Comparison of ENCODE assay signal across 19 mouse cellular contexts in the genomic region with DNA sequence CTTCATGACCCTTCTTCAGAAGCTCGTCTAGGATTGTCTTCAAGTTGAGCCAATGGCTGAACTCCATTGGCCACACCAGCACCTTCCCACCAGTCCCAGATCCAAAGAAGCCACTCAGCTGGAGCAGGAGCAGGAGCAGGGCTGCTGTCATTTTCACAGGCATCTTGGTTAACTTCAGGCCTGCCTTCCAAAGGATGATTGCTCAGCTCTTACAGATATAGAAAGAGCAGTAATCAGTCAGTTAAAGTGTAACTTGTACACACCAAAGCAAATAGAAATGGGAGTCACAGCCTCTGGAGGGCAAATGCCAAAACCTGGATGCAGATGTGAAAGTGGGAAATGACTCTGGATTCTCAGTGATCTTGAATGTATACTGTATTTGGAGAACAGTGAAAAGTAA. TPM values are rescaled to one million over a fixed set of nuclear protein-coding genes. Genes with fewer than 3 reads are reported as not detected.
DNase-seq lines count a peak whose midpoint lies in the region; ATAC-seq and TF ChIP-seq lines count a peak whose summit lies in the region.
"Had no signal": no experiment of that assay in that cellular context is flagged by ENCODE, and none has a peak within 500 bp of the region (broad histone marks: within the 10 kb centered on the region; RNA-seq: fewer than 3 reads in every experiment).

A gene (minus strand): TSS at position 180 of the 400 bp plus-strand sequence.

- H3K9me3 ChIP-seq in kidney, postnatal 0 days (replicated peaks; ENCODE audit: low read length): no peaks in the 10 kb centered on the region
- H3K9me3 ChIP-seq in liver, embryonic 12.5 days (replicated peaks): no peaks in the 10 kb centered on the region
- no peaks in the 10 kb centered on the region for H3K9me3 ChIP-seq in stomach, postnatal 0 days (ENCODE audit: control insufficient read depth, low read length)
- H3K9me3 ChIP-seq: hindbrain, embryonic 15.5 days; neural tube, embryonic 13.5 days had no signal

- no peak within 1 kb of the TSS for H3K9ac ChIP-seq in kidney, postnatal 0 days (ENCODE audit: low read depth, low read length)
- H3K9ac ChIP-seq in liver, embryonic 12.5 days: no peak within 1 kb of the TSS
- peak within 1 kb of the TSS; percentile 1; the same call in 1 of the 2 replicates for H3K9ac ChIP-seq in stomach, postnatal 0 days (ENCODE audit: low read length)
- H3K9ac ChIP-seq: hindbrain, embryonic 15.5 days; lung, embryonic 14.5 days; neural tube, embryonic 13.5 days had no signal

- DNase-seq in adrenal gland, postnatal 14 days: no peak
- DNase-seq in adrenal gland, adult 18-20 months (ENCODE audit: low spot score in 2 of 2): no peak
- DNase-seq in kidney, postnatal 0 days (ENCODE audit: low spot score): peak; percentile 3
- DNase-seq in stomach, postnatal 0 days (ENCODE audit: low spot score): peak; percentile 67
- no peak for DNase-seq in frontal cortex, postnatal 25 days (ENCODE audit: low spot score in 2 of 2)
- no peak for DNase-seq in retina, postnatal 1 day
- DNase-seq: cerebellum, adult 9-10 months; heart, adult 2 months; layer of hippocampus, adult 9-11 months; lung, embryonic 14.5 days had no signal

- no peak for TF ChIP-seq CTCF in kidney, postnatal 0 days (IDR thresholded peaks at IDR 0.05; ENCODE audit: low read depth)
- no peak for TF ChIP-seq CTCF in stomach, postnatal 0 days (IDR thresholded peaks at IDR 0.05; ENCODE audit: low read depth)

- 51% methylated on average over 1 of the region's 1 CpGs for WGBS in kidney, postnatal 0 days
- WGBS in liver, embryonic 12.5 days (ENCODE audit: insufficient replicate concordance): 47% methylated on average over 1 of the region's 1 CpGs
- WGBS in stomach, postnatal 0 days: 34% methylated on average over 1 of the region's 1 CpGs

- TF ChIP-seq EP300 in stomach, postnatal 0 days (optimal IDR thresholded peaks at IDR 0.05): no peak

- no peak within 1 kb of the TSS for H3K4me3 ChIP-seq in kidney, postnatal 0 days (replicated peaks; ENCODE audit: low read depth, low read length)
- H3K4me3 ChIP-seq in liver, embryonic 12.5 days: peak within 1 kb of the TSS; percentile 31
- H3K4me3 ChIP-seq in stomach, postnatal 0 days (ENCODE audit: low read depth, low read length): peak within 1 kb of the TSS; percentile 33
- H3K4me3 ChIP-seq: heart, adult 2 months; hindbrain, embryonic 15.5 days; neural tube, embryonic 13.5 days had no signal

- H3K36me3 ChIP-seq in kidney, postnatal 0 days (ENCODE audit: insufficient read depth, low read length): no peaks in the 10 kb centered on the region
- H3K36me3 ChIP-seq in liver, embryonic 12.5 days: no peaks in the 10 kb centered on the region
- H3K36me3 ChIP-seq in stomach, postnatal 0 days (ENCODE audit: control insufficient read depth, insufficient read depth, low read length): no peaks in the 10 kb centered on the region
- H3K36me3 ChIP-seq: hindbrain, embryonic 15.5 days; neural tube, embryonic 13.5 days had no signal

- no peak within 1 kb of the TSS for H3K27ac ChIP-seq in kidney, postnatal 0 days
- no peak within 1 kb of the TSS for H3K27ac ChIP-seq in liver, embryonic 12.5 days
- peak within 1 kb of the TSS; percentile 67 for H3K27ac ChIP-seq in stomach, postnatal 0 days (replicated peaks)
- H3K27ac ChIP-seq: heart, adult 2 months; hindbrain, embryonic 15.5 days; neural tube, embryonic 13.5 days had no signal

- H3K4me1 ChIP-seq in kidney, postnatal 0 days (replicated peaks; ENCODE audit: insufficient read depth, low read length): no peaks in the 10 kb centered on the region
- no peaks in the 10 kb centered on the region for H3K4me1 ChIP-seq in liver, embryonic 12.5 days
- no peaks in the 10 kb centered on the region for H3K4me1 ChIP-seq in stomach, postnatal 0 days (replicated peaks; ENCODE audit: control insufficient read depth, insufficient read depth)
- H3K4me1 ChIP-seq: hindbrain, embryonic 15.5 days; neural tube, embryonic 13.5 days had no signal

- no peak within 1 kb of the TSS for H3K4me2 ChIP-seq in kidney, postnatal 0 days (ENCODE audit: low read length)
- peak within 1 kb of the TSS; percentile 19; the same call in 1 of the 2 replicates for H3K4me2 ChIP-seq in liver, embryonic 12.5 days
- peak within 1 kb of the TSS; percentile 42 for H3K4me2 ChIP-seq in stomach, postnatal 0 days (replicated peaks; ENCODE audit: low read depth)
- H3K4me2 ChIP-seq: hindbrain, embryonic 15.5 days; lung, embryonic 14.5 days; neural tube, embryonic 13.5 days had no signal

- ATAC-seq in kidney, postnatal 0 days (replicated peaks; ENCODE audit: low FRiP score, low read depth): no peak
- ATAC-seq in liver, embryonic 12.5 days: peak; percentile 58
- ATAC-seq in stomach, postnatal 0 days (ENCODE audit: low FRiP score, low TSS enrichment): peak; percentile 90
- ATAC-seq in megakaryocyte, adult 5-6 weeks (ENCODE audit: poor library complexity, severe bottlenecking): no peak

- no peaks in the 10 kb centered on the region for H3K27me3 ChIP-seq in kidney, postnatal 0 days (ENCODE audit: insufficient read depth, low read length)
- H3K27me3 ChIP-seq in liver, embryonic 12.5 days (replicated peaks): no peaks in the 10 kb centered on the region
- H3K27me3 ChIP-seq in stomach, postnatal 0 days (ENCODE audit: control insufficient read depth, insufficient read depth, low read length): no peaks in the 10 kb centered on the region
- H3K27me3 ChIP-seq: hindbrain, embryonic 15.5 days; neural tube, embryonic 13.5 days had no signal

RNA-seq across cellular contexts. Expression of the gene that starts here (rescaled TPM):
- total RNA-seq in adrenal gland, postnatal 14 days (2021): 0.68 and 23.5 TPM in 2 replicates
- under 1 TPM in 1 of 2 experiments, not detected in 1; 0.23 TPM for total RNA-seq in adrenal gland, adult 18-20 months (2021)
- polyA plus RNA-seq in kidney, postnatal 0 days (2015; fragmentation: Nextera tagmentation; extraction: Ambion mirVana): 7.5 and 8.1 TPM in 2 replicates
- 29.4 and 32.1 TPM in 2 replicates for polyA plus RNA-seq in liver, embryonic 12.5 days (2016; fragmentation: Nextera tagmentation; extraction: Ambion mirVana)
- polyA plus RNA-seq in stomach, postnatal 0 days (2015; fragmentation: Nextera tagmentation; extraction: Ambion mirVana): 64.1 and 68.1 TPM in 2 replicates
- not detected in 2 replicates for total RNA-seq in megakaryocyte, adult 5-6 weeks (2015)
- total RNA-seq in megakaryocyte, adult 5-6 weeks (2017): not detected in 2 replicates
- total RNA-seq: heart, adult 2 months; left cerebral cortex, postnatal 14 days; midbrain, postnatal 0 days had no signal
- polyA plus RNA-seq: embryonic facial prominence, embryonic 11.5 days; forebrain, embryonic 11.5 days; heart, postnatal 0 days; hindbrain, embryonic 15.5 days; lung, embryonic 14.5 days; midbrain, postnatal 0 days; neural tube, embryonic 13.5 days had no signal

Comparison
In these comparisons a context has a peak if more than half of its experiments do, and no peak if none do; other contexts are left out.
1. DNase-seq: peak in kidney, postnatal 0 days (single experiment) and stomach, postnatal 0 days (single experiment); none in adrenal gland, postnatal 14 days (single experiment), adrenal gland, adult 18-20 months (0 of 2), frontal cortex, postnatal 25 days (0 of 2) and retina, postnatal 1 day (single experiment).
2. ATAC-seq: peak in liver, embryonic 12.5 days (single experiment) and stomach, postnatal 0 days (single experiment); none in kidney, postnatal 0 days (single experiment) and megakaryocyte, adult 5-6 weeks (single experiment).